Mouse (Mus musculus): ENCODE results near the gene Ankar. TPM values are rescaled to one million over a fixed set of nuclear protein-coding genes. Genes with fewer than 3 reads are reported as not detected.

Ankar gene
- polyA plus RNA-seq, 1 experiment, result not detected

DNA sequence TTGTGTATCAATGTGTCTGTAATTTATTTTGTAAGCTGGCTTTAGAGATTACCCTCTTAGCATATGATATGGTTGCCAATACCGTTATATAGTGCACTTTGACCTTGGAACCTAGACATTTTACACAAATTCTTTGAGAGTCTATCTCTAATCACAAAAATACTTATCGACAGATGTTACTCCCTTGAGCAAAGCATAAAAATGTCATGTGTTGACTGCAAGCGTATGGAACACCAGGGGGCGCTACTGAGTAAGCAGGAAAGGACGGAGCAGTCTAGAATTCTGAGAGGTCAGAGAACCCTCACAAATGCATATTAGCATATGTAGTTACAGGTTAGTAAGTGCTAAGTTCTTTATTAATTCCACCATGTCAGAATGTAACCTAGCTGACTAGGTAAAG lies 16.5 kb upstream of the Ankar start:
- TF ChIP-seq GATA1 (IDR thresholded peaks at IDR 0.05; ENCODE audit: low read length), result no peak

DNA sequence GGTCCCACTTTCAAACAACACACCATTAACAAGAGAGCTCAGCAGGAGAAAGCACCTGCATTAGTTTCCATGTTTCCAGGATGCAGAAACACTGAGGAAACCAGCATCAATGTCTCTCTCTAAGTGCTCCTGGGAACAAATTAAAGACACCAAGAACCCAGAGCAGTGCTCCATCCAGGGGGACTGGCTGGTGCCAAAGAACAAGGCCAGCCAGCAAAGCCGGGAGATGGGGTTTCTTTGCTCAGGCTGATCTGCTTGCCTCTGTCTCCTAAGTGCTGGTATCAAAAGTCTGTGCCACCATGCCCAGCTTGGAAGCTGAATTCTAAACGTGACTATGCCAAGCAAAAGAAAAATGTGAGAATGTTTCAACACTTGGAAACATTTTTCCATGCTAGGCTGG lies 16.0 kb upstream of the Ankar start:
- TF ChIP-seq GATA1 (IDR thresholded peaks at IDR 0.05; ENCODE audit: low read length), result no peak

DNA sequence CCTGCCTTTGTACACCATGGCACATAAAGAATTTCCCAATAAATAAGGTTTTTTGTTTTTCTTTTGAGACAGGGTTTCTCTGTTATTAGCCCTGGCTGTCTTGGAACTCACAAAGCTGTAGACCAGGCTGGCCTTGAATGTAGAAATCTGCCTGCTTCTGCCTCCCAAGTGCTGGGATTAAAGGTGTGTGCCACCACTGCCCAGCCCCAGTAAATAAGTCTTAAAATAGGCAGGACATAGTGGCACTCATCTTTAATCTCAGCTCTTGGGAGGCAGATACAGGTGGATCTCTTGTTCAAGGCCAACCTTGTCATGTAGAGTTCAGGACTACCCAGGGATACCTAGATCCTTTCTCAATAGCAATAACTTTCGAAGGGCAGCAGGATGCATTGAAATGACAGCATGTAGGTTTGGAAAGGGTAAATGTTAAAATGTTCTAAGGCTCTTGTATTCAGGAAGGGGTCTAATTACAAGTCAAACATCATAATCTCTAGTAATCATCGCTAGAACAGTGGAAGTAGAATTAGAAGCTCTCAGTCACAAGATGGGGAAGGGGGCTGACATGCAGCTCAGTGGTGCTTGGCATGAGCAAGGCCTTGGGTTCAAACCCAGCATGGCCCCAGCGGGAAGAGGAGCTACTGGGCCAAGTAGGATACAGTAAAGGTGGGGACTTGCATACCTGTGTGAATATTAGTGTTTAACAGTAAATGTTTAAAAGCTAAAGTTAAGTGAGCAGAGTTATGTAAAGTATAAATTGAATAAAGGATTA lies 15.4 kb upstream of the Ankar start:
- TF ChIP-seq GATA1 (IDR thresholded peaks at IDR 0.05; ENCODE audit: low read length), result no peak

GRCm38 (mm10) chr1:72715065-72715464 lies 14.7 kb upstream of the Ankar start:
- no peak for TF ChIP-seq GATA1 (IDR thresholded peaks at IDR 0.05; ENCODE audit: low read length)

DNA sequence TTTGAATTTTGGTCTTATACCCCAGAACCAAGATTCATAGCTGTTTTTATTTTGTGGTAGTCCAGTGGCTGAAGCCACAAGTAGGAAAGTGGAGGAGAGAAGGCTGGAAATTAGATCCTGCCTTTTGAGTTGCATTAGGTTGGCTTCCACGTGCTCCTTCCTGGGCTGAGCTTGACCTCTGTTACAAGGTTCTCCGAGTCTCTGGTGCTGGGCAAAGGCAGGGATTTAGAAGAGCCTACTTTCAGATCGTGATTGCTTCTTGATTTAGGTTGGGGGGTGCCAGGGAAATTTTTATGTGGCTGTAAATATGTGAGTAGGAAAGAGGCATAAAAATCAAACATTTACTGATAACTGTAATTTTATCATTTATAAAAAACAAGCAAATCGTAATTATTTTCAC lies 14.2 kb upstream of the Ankar start:
- no peak for TF ChIP-seq GATA1 (IDR thresholded peaks at IDR 0.05; ENCODE audit: low read length)

DNA sequence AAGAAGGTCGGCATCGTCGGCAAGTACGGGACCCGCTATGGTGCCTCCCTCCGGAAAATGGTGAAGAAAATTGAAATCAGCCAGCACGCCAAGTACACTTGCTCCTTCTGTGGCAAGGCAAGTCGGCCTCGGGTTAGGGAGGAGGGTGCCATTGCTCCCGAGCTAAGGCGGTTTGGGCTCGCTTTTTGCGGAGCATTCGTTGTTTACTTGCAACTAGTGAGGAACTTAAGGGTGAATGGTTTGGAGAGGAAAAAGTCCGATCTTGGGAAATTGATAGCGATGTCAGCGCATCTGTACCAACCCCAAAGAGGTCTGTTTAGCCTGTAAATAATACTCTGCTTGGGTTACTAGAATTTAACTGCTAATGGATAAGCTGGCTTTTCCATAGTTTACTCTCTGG lies 11.3 kb upstream of the Ankar start:
- no peak for TF ChIP-seq GATA1 (IDR thresholded peaks at IDR 0.05; ENCODE audit: low read length)

DNA sequence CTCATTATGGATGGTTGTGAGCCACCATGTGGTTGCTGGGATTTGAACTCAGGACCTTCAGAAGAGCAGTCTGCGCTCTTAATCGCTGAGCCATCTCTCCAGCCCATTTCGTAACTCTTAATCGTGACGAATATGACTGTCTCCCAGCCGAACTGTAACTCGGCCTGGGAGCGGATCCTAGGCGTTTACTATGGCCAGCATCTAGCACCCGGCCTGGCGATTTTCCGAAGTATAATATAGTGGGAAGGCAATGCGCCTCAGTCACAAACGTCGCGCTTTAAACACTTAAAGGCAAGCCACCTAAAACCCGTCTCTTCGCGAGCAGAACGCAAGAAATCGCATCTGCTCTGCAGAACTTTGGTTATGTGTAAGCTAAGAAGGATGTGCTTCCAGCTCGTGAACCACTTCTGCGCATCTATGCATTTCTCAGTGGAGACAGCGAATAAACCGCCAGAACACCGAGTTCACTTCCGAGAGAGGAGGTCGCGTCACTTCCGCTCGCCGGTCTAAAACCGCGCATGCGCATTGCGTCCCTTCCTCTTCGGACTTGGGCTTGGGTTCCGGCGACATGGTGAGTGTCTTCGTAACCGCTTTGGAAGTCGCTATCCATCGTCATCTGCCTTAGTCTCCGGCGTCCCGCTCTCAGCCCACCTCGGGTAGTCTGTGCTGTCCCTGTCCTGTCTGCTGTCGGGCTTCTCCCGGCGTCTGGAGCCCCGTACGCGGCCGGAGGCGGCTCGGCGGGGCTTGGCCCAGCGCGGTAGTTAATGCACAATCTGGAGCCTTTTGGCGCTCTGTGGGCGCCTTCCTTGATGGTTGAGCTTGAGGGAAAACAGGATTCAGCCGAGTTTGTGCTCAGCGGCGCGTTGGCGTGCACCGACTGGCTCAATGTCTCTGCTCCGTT lies 10.6 kb upstream of the Ankar start, which contains the start of gene Rpl37a:
TSS of gene Rpl37a (plus strand) at position 538 of the 901 bp plus-strand sequence.
- no peak for TF ChIP-seq GATA1 (IDR thresholded peaks at IDR 0.05; ENCODE audit: low read length)

DNA sequence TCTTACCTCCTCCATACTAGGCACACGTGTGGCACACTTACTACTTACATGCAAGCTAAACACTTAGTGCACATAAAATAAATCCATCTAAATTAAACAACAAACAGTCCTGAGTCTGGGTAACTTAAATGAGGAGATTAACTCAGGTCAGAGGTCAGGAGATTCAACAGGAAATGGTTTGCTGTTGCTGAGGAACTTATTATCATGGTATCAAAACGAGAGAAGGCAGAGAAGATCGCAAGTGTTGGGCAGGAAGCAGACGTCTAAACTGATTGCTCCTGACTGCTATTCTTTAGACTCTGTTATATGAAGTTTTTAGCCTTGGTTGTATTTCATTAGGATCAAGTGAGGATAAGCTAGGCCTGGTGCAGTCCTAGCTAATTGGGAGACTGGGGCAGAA lies 7.1 kb upstream of the Ankar start:
- TF ChIP-seq GATA1 (IDR thresholded peaks at IDR 0.05; ENCODE audit: low read length), result no peak

GRCm38 (mm10) chr1:72698651-72699050 lies 1.7 kb downstream of the Ankar start:
- no peak for TF ChIP-seq GATA1 (IDR thresholded peaks at IDR 0.05; ENCODE audit: low read length)

DNA sequence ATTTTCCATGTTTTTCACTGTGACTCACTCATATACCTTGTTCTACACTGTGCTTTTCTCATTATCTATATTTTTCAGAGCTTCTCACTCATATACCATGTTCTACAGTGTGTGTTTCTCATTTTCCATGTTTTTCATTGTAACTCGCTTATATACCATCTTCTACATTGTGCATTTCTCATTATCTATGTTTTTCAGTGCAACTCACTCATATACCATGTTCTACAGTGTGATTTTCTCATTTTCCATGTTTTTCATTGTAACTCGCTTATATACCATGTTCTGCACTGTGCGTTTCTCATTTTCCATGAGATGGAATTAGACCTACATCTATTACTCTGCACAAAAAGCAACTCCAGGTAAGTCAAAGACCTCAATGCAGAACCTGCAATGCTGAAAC lies 4.1 kb downstream of the Ankar start:
- no peak for TF ChIP-seq GATA1 (IDR thresholded peaks at IDR 0.05; ENCODE audit: low read length)

DNA sequence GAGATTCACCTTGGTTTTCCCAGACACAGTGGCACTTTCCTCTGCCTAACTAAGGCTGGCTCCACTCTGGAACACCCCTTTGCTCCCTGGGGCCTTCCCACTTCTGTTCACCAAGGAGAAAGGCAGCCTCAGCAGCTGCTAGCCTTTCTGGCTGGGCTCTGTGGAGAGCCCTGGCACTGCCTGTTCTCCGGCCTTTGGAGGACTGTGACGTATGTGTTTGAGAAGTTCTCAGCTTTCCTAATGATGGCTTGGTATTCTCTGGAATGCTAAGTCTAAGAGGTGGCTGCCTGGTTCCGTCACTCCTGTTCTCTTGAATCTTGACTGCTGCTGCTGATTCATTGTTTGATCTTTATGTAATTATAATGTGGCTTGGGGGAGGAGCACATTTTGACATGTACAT lies 27.3 kb downstream of the Ankar start:
- TF ChIP-seq GATA1 (IDR thresholded peaks at IDR 0.05; ENCODE audit: low read length), result no peak

DNA sequence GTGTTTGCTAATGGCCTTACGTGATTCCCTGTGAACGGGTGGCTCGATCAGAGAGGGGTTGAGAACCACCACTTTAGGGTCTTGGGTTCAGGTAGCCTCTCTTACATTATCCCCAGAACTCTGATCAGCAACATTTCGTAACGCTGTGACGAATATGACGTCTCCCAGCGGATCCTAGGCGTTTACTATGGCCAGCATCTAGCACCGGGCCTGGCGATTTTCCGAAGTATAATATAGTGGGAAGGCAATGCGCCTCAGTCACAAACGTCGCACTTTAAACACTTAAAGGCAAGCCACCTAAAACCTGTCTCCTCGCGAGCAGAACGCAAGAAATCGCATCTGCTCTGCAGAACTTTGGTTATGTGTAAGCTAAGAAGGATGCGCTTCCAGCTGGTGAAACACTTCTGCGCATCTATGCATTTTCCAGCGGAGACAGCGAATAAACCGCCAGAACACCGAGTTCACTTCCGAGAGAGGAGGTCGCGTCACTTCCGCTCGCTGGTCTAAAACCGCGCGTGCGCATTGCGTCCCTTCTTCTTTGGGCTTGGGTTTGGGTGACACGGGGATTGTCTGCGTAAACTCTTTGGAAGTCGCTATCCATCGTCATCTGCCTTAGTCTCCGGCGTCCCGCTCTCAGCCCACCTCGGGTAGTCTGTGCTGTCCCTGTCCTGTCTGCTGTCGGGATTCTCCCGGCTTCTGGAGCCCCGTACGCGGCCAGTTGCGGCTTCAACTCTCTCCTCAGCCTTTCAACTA lies 59.5 kb downstream of the Ankar start:
- TF ChIP-seq GATA1 (IDR thresholded peaks at IDR 0.05; ENCODE audit: low read length), result no peak

DNA sequence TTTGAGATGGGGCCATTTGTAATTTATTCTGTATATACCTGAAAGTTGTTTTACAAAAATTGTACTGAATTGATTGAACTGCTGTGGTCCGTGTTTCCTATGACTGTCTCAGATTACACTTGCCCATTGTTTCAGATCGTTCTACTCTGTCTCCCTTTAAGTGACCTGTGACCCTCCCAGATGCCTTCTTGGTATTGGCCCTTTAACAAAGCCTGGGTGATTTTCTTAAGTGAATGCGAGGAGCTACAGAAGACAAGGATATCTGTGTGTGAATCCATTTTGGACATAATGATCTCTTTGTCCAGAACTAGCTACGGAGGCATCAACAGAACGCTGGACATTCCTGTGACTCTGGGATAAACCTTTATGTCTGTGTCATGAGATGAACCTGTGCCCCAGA lies 65.2 kb downstream of the Ankar start:
- no peak for TF ChIP-seq GATA1 (IDR thresholded peaks at IDR 0.05; ENCODE audit: low read length)

DNA sequence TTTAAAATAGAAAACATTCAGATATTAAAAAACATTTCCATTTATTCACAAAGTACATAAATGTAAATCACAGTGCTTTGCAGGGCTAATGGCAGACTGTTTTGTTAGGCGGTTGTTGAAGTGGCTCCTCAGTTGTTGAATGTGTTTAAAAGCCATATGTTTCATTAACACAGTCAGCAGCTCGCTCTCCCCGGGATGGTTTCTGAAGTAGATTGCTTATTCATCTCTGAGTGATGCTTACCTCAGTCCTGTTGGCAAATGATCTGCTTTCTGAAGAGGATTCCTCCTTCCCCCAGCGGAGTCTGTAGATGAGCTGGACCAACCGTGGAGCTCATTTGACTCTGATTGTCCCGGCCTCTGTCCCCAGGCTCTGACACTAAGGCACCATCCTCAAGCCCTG lies 88.2 kb downstream of the Ankar start:
- no peak for TF ChIP-seq GATA1 (IDR thresholded peaks at IDR 0.05; ENCODE audit: low read length)

- no peak for TF ChIP-seq GATA1 (IDR thresholded peaks at IDR 0.05; ENCODE audit: low read length)
Measured at GRCm38 (mm10) chr1:72609887-72610877, 90.2 kb downstream of the Ankar start.
